Mouse (Mus musculus): ENCODE data around the gene Tmem92. TPM values are rescaled to one million over a fixed set of nuclear protein-coding genes. Genes with fewer than 3 reads are reported as not detected.

Gene Tmem92
- 0.13 and 0.23 TPM in 2 replicates for polyA plus RNA-seq (2012; rRNA removed)

GRCm38 (mm10) chr11:94782603-94783002, at the start of gene Tmem92:
Gene Tmem92, minus strand, starts transcription at chr11:94782703.

GRCm38 (mm10) chr11:94741732-94742272, 40.7 kb downstream of the Tmem92 start, which contains the start of gene Cdc34b:
Gene Cdc34b, plus strand, starts transcription at chr11:94741782.

Other genes with a start within 250 kb of the Tmem92 start
- 9.5 and 11.5 TPM in 2 replicates for gene Rsad1, start 233.4 kb downstream of the Tmem92 start, polyA plus RNA-seq (2012; rRNA removed)
- 1.5 and 2.2 TPM in 2 replicates for gene Chad, start 217.7 kb downstream of the Tmem92 start, polyA plus RNA-seq (2012; rRNA removed)
- 81.9 and 86.0 TPM in 2 replicates for gene Acsf2, start 180.8 kb downstream of the Tmem92 start, polyA plus RNA-seq (2012; rRNA removed)
- 76.8 and 89.8 TPM in 2 replicates for gene Lrrc59, start 152.9 kb downstream of the Tmem92 start, polyA plus RNA-seq (2012; rRNA removed)
- 35.0 and 40.2 TPM in 2 replicates for gene Mrpl27, start 128.9 kb downstream of the Tmem92 start, polyA plus RNA-seq (2012; rRNA removed)
- gene Eme1, start 128.7 kb downstream of the Tmem92 start, polyA plus RNA-seq (2012; rRNA removed): 1.2 and 2.6 TPM in 2 replicates
- gene Xylt2, start 105.2 kb downstream of the Tmem92 start, polyA plus RNA-seq (2012; rRNA removed): 31.9 and 33.0 TPM in 2 replicates
- not detected in 2 replicates for gene Gm11541, start 78.2 kb downstream of the Tmem92 start, polyA plus RNA-seq (2012; rRNA removed)
- not detected in 2 replicates for gene Cdc34b, start 40.9 kb downstream of the Tmem92 start, polyA plus RNA-seq (2012; rRNA removed)
- gene Col1a1, start 153.5 kb upstream of the Tmem92 start, polyA plus RNA-seq (2012; rRNA removed): 91.9 and 122 TPM in 2 replicates
- gene Hils1, start 184.9 kb upstream of the Tmem92 start, polyA plus RNA-seq (2012; rRNA removed): not detected in 2 replicates
- 23.1 and 34.9 TPM in 2 replicates for gene Sgca, start 193.6 kb upstream of the Tmem92 start, polyA plus RNA-seq (2012; rRNA removed)
- 28.7 and 34.4 TPM in 2 replicates for gene Ppp1r9b, start 208.3 kb upstream of the Tmem92 start, polyA plus RNA-seq (2012; rRNA removed)
- gene Samd14, start 227.2 kb upstream of the Tmem92 start, polyA plus RNA-seq (2012; rRNA removed): 6.8 and 7.7 TPM in 2 replicates

All from colon, adult 2 months (tissue).